Mouse (Mus musculus): ENCODE data around the gene Olfr1195. TPM values are rescaled to one million over a fixed set of nuclear protein-coding genes. Genes with fewer than 3 reads are reported as not detected.
"Not testable (repeated sequence)": the region's sequence is repeated elsewhere in the genome, so short reads cannot be mapped to it uniquely, and the experiment has no call there.

The Olfr1195 gene
- not detected in 2 replicates for polyA plus RNA-seq (2015; fragmentation: Nextera tagmentation; extraction: Ambion mirVana)

- H3K27ac ChIP-seq (replicated peaks), result no peak within 1 kb of the TSS
- no peak within 1 kb of the TSS for H3K4me3 ChIP-seq
- H3K27me3 ChIP-seq, result no peaks in the 10 kb centered on the region
- H3K9ac ChIP-seq, result no peak within 1 kb of the TSS
- no peak for ATAC-seq (ENCODE audit: low FRiP score, low read depth)
- H3K9me3 ChIP-seq, result no peaks in the 10 kb centered on the region
- H3K4me1 ChIP-seq (replicated peaks), result no peaks in the 10 kb centered on the region
- no peak within 1 kb of the TSS for H3K4me2 ChIP-seq
- H3K36me3 ChIP-seq, result no peaks in the 10 kb centered on the region
These were observed at the start of gene Olfr1195 for GRCm38 (mm10) chr2:88689087-88689486. TSS of gene Olfr1195 (minus strand) at chr2:88689187.

- H3K27me3 ChIP-seq, result no peaks in the 10 kb centered on the region
- H3K9me3 ChIP-seq, result no peaks in the 10 kb centered on the region
- H3K36me3 ChIP-seq, result no peaks in the 10 kb centered on the region
- H3K4me2 ChIP-seq, result no peak within 1 kb of the TSS
- WGBS, result 82% methylated on average over 1 of the region's 1 CpGs
- no peaks in the 10 kb centered on the region for H3K4me1 ChIP-seq (replicated peaks)
- no peak for ATAC-seq (ENCODE audit: low FRiP score, low read depth)
- no peak within 1 kb of the TSS for H3K9ac ChIP-seq
- H3K4me3 ChIP-seq, result no peak within 1 kb of the TSS
- no peak within 1 kb of the TSS for H3K27ac ChIP-seq (replicated peaks)
These were observed 43.3 kb upstream of the Olfr1195 start, which contains the start of gene Olfr1197 for GRCm38 (mm10) chr2:88732266-88732665. TSS of gene Olfr1197 (minus strand) at chr2:88732366.

DNA sequence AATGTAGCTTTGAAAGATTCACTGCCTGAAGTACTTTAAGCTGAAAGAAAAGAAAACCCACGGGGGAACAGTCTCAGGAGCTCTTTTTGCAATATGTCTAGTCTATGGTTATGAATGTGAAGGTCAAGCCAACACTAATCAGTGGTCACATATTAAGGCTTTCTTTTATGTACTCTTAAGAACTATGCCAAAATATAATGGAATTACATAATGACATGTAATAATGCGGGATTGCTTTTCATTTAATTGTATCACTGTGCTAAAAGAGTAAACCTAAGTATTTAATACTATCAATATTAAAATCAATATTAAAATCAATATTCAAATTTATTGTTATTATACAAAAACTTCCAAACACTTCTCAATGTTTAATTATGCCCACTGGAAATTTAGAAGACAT lies 15.5 kb upstream of the Olfr1195 start, which contains the start of gene Olfr1196:
Gene Olfr1196, minus strand, starts transcription at position 101 of the 400 bp plus-strand sequence.
- no peak within 1 kb of the TSS for H3K9ac ChIP-seq
- no peaks in the 10 kb centered on the region for H3K27me3 ChIP-seq
- no peak within 1 kb of the TSS for H3K27ac ChIP-seq (replicated peaks)
- no peak within 1 kb of the TSS for H3K4me2 ChIP-seq
- no peak for ATAC-seq (ENCODE audit: low FRiP score, low read depth)
- no peaks in the 10 kb centered on the region for H3K36me3 ChIP-seq
- no peaks in the 10 kb centered on the region for H3K9me3 ChIP-seq
- H3K4me1 ChIP-seq (replicated peaks), result no peaks in the 10 kb centered on the region
- 80% methylated on average over 2 of the region's 2 CpGs for WGBS
- H3K4me3 ChIP-seq, result no peak within 1 kb of the TSS

GRCm38 (mm10) chr2:88675328-88675727 lies 13.7 kb downstream of the Olfr1195 start, which contains the start of gene Olfr1193:
TSS of gene Olfr1193 (plus strand) at chr2:88675628.
- not testable (repeated sequence) for H3K4me2 ChIP-seq; H3K4me3 ChIP-seq; ATAC-seq (ENCODE audit: low FRiP score, low read depth); H3K9me3 ChIP-seq; H3K27ac ChIP-seq (replicated peaks); H3K27me3 ChIP-seq; H3K9ac ChIP-seq; H3K4me1 ChIP-seq (replicated peaks); H3K36me3 ChIP-seq

DNA sequence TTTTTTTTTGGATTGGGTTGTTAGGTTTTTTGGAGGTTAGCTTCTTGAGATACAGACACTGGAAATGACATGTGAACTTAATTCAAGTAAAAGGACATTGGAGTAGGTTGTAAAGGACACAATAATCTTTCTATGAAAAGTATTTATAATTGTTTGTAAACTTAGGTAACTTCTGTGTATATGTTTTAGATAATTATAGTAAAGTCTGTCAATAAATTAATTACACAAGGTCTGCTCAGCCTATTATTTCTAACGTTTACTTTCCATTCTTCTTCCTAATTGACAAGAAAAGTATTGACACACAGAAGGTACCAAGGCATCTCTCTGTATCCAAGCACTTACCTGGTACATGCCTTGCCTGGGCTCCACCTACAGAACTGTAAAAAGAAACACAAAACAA lies 40.8 kb downstream of the Olfr1195 start, which contains the start of gene Olfr1192-ps1:
Gene Olfr1192-ps1, plus strand, starts transcription at position 301 of the 400 bp plus-strand sequence.
- Histone ChIP-seq H3K4me1 (replicated peaks) (no peaks in the 10 kb centered on the region), H3K27ac (replicated peaks) (no peak within 1 kb of the TSS), H3K36me3 (no peaks in the 10 kb centered on the region), H3K27me3 (no peaks in the 10 kb centered on the region), H3K4me2 (no peak within 1 kb of the TSS), H3K9ac (no peak within 1 kb of the TSS), H3K9me3 (no peaks in the 10 kb centered on the region), H3K4me3 (no peak within 1 kb of the TSS)
- WGBS, result 56% methylated on average over 1 of the region's 1 CpGs
- no peak for ATAC-seq (ENCODE audit: low FRiP score, low read depth)

GRCm38 (mm10) chr2:88640242-88640641 lies 48.7 kb downstream of the Olfr1195 start, which contains the start of gene Olfr1191-ps1:
TSS of gene Olfr1191-ps1 (plus strand) at chr2:88640542.
- ATAC-seq (ENCODE audit: low FRiP score, low read depth), result not testable (repeated sequence)
- WGBS, result 84% methylated on average over 1 of the region's 1 CpGs

More at GRCm38 (mm10) chr2:88640242-88640641, 48.7 kb downstream of the Olfr1195 start, which contains the start of gene Olfr1191-ps1:
- not testable (repeated sequence) for H3K36me3 ChIP-seq; H3K9ac ChIP-seq; H3K9me3 ChIP-seq; H3K27me3 ChIP-seq; H3K4me3 ChIP-seq; H3K27ac ChIP-seq (replicated peaks); H3K4me2 ChIP-seq; H3K4me1 ChIP-seq (replicated peaks)

Other genes with a start within 250 kb of the Olfr1195 start
- not detected in 2 replicates for gene Gm13757, start 240.1 kb downstream of the Olfr1195 start, polyA plus RNA-seq (2015; fragmentation: Nextera tagmentation; extraction: Ambion mirVana)
- not detected in 2 replicates for gene Olfr1183, start 234.3 kb downstream of the Olfr1195 start, polyA plus RNA-seq (2015; fragmentation: Nextera tagmentation; extraction: Ambion mirVana)
- not detected in 2 replicates for gene Olfr1184, start 205.6 kb downstream of the Olfr1195 start, polyA plus RNA-seq (2015; fragmentation: Nextera tagmentation; extraction: Ambion mirVana)
- not detected in 2 replicates for gene Olfr1185-ps1, start 195.9 kb downstream of the Olfr1195 start, polyA plus RNA-seq (2015; fragmentation: Nextera tagmentation; extraction: Ambion mirVana)
- not detected in 2 replicates for gene Olfr1186, start 170.6 kb downstream of the Olfr1195 start, polyA plus RNA-seq (2015; fragmentation: Nextera tagmentation; extraction: Ambion mirVana)
- gene Olfr1188, start 132.3 kb downstream of the Olfr1195 start, polyA plus RNA-seq (2015; fragmentation: Nextera tagmentation; extraction: Ambion mirVana), result not detected in 2 replicates
- gene Olfr1189, start 102.7 kb downstream of the Olfr1195 start, polyA plus RNA-seq (2015; fragmentation: Nextera tagmentation; extraction: Ambion mirVana), result not detected in 2 replicates
- not detected in 2 replicates for gene Olfr1191-ps1, start 48.6 kb downstream of the Olfr1195 start, polyA plus RNA-seq (2015; fragmentation: Nextera tagmentation; extraction: Ambion mirVana)
- not detected in 2 replicates for gene Olfr1192-ps1, start 40.7 kb downstream of the Olfr1195 start, polyA plus RNA-seq (2015; fragmentation: Nextera tagmentation; extraction: Ambion mirVana)
- not detected in 2 replicates for gene Olfr1193, start 13.6 kb downstream of the Olfr1195 start, polyA plus RNA-seq (2015; fragmentation: Nextera tagmentation; extraction: Ambion mirVana)
- not detected in 2 replicates for gene Olfr1196, start 15.4 kb upstream of the Olfr1195 start, polyA plus RNA-seq (2015; fragmentation: Nextera tagmentation; extraction: Ambion mirVana)
- gene Olfr1197, start 43.2 kb upstream of the Olfr1195 start, polyA plus RNA-seq (2015; fragmentation: Nextera tagmentation; extraction: Ambion mirVana), result not detected in 2 replicates
- gene Olfr1198, start 62.2 kb upstream of the Olfr1195 start, polyA plus RNA-seq (2015; fragmentation: Nextera tagmentation; extraction: Ambion mirVana), result not detected in 2 replicates
- not detected in 2 replicates for gene Olfr1199, start 71.3 kb upstream of the Olfr1195 start, polyA plus RNA-seq (2015; fragmentation: Nextera tagmentation; extraction: Ambion mirVana)
- not detected in 2 replicates for gene Olfr1200, start 81.3 kb upstream of the Olfr1195 start, polyA plus RNA-seq (2015; fragmentation: Nextera tagmentation; extraction: Ambion mirVana)
- gene Olfr1201, start 103.8 kb upstream of the Olfr1195 start, polyA plus RNA-seq (2015; fragmentation: Nextera tagmentation; extraction: Ambion mirVana), result not detected in 2 replicates
- gene Olfr1202, start 125.3 kb upstream of the Olfr1195 start, polyA plus RNA-seq (2015; fragmentation: Nextera tagmentation; extraction: Ambion mirVana), result 0.04 TPM in 1 of 2 replicates, not detected in the other
- gene Olfr1205, start 140.6 kb upstream of the Olfr1195 start, polyA plus RNA-seq (2015; fragmentation: Nextera tagmentation; extraction: Ambion mirVana), result not detected in 2 replicates
- gene Olfr1204, start 160.1 kb upstream of the Olfr1195 start, polyA plus RNA-seq (2015; fragmentation: Nextera tagmentation; extraction: Ambion mirVana), result not detected in 2 replicates
- gene Olfr1206, start 174.0 kb upstream of the Olfr1195 start, polyA plus RNA-seq (2015; fragmentation: Nextera tagmentation; extraction: Ambion mirVana), result not detected in 2 replicates
- not detected in 2 replicates for gene Olfr1208, start 213.1 kb upstream of the Olfr1195 start, polyA plus RNA-seq (2015; fragmentation: Nextera tagmentation; extraction: Ambion mirVana)
- not detected in 2 replicates for gene Olfr1209, start 226.0 kb upstream of the Olfr1195 start, polyA plus RNA-seq (2015; fragmentation: Nextera tagmentation; extraction: Ambion mirVana)
- not detected in 2 replicates for gene Olfr1211, start 248.9 kb upstream of the Olfr1195 start, polyA plus RNA-seq (2015; fragmentation: Nextera tagmentation; extraction: Ambion mirVana)

Data from hindbrain, embryonic 15.5 days (tissue).